Mouse (Mus musculus): Measurements from ENCODE around the gene Traf4.
"Not testable (repeated sequence)": the region's sequence is repeated elsewhere in the genome, so short reads cannot be mapped to it uniquely, and the experiment has no call there.

Traf4 gene

GRCm38 (mm10) chr11:78143520-78143919 lies 21.9 kb downstream of the Traf4 start:
- DNase-seq (ENCODE audit: low spot score in 2 of 2) = no peak

GRCm38 (mm10) chr11:78140665-78141064 lies 24.7 kb downstream of the Traf4 start:
- DNase-seq (ENCODE audit: low spot score in 2 of 2) = no peak

GRCm38 (mm10) chr11:78138023-78138422 lies 27.4 kb downstream of the Traf4 start:
- no peak for DNase-seq (ENCODE audit: low spot score in 2 of 2)

DNA sequence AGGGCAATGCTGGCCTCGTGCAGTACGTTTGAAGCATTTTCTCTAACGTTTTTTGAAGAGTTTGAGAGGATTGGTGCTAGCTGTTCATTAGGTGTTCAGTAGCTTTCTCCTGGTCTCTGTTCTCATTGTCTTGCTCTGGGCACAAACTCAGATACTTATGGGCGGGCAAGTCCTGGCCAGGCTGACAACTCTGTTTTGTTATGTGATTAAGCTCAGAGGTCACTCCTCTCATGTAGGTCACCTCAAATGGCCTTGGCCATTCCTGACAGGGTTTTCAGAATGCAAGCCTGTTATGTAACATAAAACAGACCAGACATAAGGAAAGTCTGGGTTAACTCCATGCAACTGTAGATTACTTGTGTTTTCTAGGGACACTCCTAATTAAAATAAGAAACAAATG lies 27.8 kb downstream of the Traf4 start:
- no peak for DNase-seq (ENCODE audit: low spot score in 2 of 2)

DNA sequence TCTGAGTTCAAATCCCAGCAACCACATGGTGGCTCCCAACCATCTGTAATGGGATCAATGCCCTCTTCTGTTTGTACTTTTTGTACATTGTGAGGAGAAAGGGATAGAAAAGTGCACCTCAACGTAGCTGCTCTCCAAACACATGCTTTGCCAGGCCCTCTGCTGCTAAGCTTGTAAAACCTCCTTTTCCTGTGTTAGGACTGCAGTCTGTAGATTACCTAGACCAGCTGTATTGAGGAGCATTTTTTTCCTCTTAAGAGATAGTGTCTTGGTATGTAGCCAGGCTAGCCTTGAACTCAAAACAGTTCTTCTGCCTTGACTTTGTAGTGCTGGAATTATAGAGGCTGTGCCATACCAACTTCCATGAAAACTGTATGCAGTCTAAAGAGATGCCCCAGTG lies 29.3 kb downstream of the Traf4 start:
- DNase-seq (ENCODE audit: low spot score in 2 of 2) = no peak

DNA sequence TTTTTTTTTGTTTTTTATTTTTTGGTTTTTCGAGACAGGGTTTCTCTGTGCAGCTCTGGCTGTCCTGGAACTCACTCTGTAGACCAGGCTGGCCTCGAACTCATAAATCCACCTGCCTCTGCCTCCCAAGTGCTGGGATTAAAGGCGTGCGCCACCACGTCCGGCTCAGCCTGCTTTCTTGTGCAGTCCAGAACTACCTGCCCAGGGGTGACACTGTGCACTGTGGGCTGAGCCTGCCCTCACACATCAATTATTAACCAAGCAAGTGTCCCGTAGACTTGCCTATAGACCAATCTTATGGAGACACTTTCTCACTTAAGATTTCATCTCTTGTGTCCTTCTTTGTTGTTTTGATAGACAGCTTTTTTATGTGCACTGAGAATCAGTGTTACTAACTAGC lies 30.1 kb downstream of the Traf4 start:
- not testable (repeated sequence) for DNase-seq (ENCODE audit: low spot score in 2 of 2)

GRCm38 (mm10) chr11:78134344-78134743 lies 31.0 kb downstream of the Traf4 start:
- no peak for DNase-seq (ENCODE audit: low spot score in 2 of 2)

GRCm38 (mm10) chr11:78133915-78134314 lies 31.5 kb downstream of the Traf4 start:
- DNase-seq (ENCODE audit: low spot score in 2 of 2) = no peak

- DNase-seq (ENCODE audit: low spot score in 2 of 2) = no peak
Measured at GRCm38 (mm10) chr11:78129458-78129857, 35.9 kb downstream of the Traf4 start.

- DNase-seq (ENCODE audit: low spot score in 2 of 2) = no peak
Measured at GRCm38 (mm10) chr11:78126739-78127138, 38.6 kb downstream of the Traf4 start.

GRCm38 (mm10) chr11:78125691-78126090 lies 39.7 kb downstream of the Traf4 start:
- no peak for DNase-seq (ENCODE audit: low spot score in 2 of 2)

DNA sequence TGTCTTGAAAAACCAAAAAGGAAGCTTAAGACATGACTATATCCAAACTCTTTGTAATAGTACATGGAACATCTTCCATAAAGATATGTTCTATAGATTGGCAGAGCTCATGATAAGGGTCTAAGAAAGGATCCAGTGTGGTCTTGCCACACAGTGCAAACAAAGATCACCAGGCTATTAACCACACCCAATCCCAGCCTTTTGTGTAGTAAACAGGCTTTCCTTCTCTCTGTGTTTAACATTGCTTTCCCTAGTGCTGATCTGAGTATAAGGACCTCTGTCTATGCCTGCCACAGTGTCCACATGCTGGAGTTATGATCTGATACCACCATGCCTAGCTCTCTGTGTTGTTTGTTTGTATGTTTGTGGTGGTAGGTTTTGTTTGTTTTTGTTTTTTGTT lies 41.6 kb downstream of the Traf4 start:
- DNase-seq (ENCODE audit: low spot score in 2 of 2) = no peak

DNA sequence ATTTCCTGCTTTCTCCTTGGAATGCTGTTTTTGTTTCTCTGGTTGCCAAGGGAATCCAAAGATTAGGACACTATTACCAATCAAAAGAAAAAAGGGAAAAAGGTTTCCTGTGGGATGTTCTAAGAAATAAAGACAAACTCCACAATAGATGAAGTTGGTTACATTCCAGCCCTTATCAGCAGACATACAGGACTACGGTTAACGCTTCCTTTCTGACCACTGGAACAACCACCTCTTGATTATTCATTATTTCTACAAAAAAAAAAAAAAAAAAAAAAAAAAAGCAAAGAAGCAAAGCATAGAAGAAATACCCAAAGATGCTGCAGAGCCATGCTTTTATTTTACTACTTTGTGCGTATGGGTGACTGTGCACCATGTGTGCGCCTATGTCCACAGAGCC lies 42.6 kb downstream of the Traf4 start:
- DNase-seq (ENCODE audit: low spot score in 2 of 2) = no peak

GRCm38 (mm10) chr11:78121176-78121575 lies 44.2 kb downstream of the Traf4 start:
- no peak for DNase-seq (ENCODE audit: low spot score in 2 of 2)

GRCm38 (mm10) chr11:78119898-78120297 lies 45.5 kb downstream of the Traf4 start:
- DNase-seq (ENCODE audit: low spot score in 2 of 2) = no peak

DNA sequence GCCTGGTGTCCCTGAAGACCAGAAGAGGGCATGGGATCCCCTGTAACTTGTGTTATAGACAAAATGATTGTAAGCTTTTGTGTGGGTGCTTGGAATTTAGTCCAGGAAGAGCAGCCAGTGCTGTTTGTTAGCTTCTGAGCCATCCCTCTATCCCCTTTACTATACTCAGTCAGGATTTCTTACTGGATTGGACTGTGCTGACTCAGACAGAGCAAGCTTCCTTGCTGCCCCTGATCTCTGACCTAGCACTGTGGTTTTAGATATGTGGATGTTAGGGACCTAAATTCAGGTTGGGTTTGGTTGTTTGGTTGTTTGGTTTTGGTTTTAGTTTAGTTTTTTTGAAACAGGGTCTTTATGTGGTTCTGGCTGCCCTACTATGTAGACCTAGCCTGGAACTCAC lies 46.9 kb downstream of the Traf4 start:
- no peak for DNase-seq (ENCODE audit: low spot score in 2 of 2)

- no peak for DNase-seq (ENCODE audit: low spot score in 2 of 2)
Measured at GRCm38 (mm10) chr11:78116146-78116410, 49.3 kb downstream of the Traf4 start.

DNA sequence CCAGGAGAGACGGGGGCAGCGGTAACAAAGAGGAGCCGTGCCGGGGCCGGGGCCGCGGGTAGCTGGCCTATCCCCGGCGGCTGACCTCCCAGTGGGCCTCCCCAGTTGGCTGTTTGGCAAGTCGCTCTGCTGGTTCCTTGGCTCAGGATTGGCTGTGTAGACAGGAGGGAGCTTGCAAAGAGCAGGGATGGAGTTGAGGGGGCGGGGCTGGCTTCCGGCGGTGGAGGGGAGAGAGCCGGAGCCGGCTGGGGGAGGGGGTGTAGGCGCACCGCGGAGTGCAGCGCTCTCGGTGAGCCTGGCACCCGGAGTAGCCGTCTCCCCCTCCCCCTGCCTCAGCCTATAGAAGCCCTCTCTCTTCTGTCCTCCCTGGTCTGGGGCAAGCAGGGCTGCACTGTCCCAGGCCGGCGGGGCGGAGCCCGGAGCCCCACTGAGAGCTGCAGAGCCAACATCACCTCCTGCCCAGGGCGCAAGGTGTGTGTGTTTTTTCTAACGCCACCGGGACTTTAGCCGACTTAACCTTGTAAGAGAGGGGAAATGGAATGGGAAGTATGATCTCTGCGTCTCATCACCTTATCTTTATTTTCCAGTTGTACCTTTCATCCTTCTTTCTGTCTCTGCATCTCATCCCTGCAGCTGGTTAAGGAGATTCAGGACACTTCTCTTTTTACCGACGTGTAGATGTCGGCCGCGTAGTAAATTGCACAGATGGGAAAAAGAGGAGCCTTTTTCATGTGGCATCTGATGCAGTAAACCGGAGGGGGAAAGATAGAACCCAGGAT lies 49.8 kb downstream of the Traf4 start:
- DNase-seq (ENCODE audit: low spot score in 2 of 2) = peak; percentile 81 to 91

DNA sequence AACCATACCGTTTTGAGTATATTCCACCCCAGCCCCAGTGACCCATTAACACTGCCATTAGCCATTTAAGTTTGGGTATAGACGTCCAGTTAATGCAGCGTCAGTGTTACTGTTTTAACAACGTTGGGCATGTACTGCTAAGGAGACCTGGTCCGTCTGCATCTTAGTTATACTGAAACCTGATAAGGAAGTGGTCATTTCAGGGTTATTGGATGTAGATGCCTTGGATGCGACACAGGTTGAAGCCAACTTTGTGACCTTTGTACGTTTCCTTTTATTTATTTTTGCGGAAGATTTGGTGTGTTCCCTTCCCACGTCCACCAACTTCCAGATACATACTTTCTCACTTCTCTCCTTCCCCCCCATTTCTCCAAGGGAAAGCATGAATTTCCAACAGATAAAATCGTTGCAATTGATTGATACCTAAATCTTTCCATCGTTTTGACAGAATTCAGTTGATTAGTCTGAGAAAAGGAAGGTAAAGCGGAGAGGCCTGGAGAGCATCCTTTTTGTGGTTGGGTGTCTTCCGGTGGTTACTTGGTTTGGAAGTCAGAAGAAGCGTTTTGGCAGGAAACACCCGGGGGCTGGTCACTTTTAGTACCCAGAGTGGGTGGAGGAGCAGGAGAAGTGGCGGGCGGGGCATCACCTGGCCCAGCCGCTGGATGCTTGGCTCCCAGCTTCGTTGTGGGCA lies 50.6 kb downstream of the Traf4 start:
- DNase-seq (ENCODE audit: low spot score in 2 of 2) = no peak

- no peak for DNase-seq (ENCODE audit: low spot score in 2 of 2)
Measured at GRCm38 (mm10) chr11:78113616-78114015, 51.8 kb downstream of the Traf4 start.

All from urinary bladder, adult 18-20 months (tissue).